Mouse (Mus musculus): ENCODE results near the gene D630023F18Rik. TPM values are rescaled to one million over a fixed set of nuclear protein-coding genes. Genes with fewer than 3 reads are reported as not detected.

D630023F18Rik gene
- polyA plus RNA-seq, 1 experiment: not detected

DNA sequence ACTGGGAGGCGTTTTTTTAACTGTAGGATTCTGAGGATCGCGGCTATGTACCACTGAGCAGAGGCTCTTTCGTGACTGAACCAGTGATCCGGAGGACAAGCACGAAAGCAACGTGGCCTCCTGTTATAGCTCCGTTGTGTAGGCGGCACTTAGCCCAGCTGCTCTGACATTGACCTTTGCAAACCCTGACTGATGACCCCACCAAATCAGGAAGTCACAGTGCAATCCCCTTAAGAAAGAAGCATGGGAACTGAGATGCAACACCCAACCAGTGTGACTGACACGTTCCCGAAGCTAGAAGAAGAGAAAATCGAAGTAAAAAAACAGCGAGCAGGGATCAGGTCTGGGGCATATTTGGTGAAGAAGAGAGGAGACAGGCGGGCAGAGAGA lies 10.2 kb downstream of the D630023F18Rik start:
- Histone ChIP-seq H3K4me3 (ENCODE audit: insufficient read depth, low read length) (no peak overlapping the region), H3K4me1 (ENCODE audit: control insufficient read depth, insufficient read depth, low read length) (no peaks in the 10 kb centered on the region), H3K27ac (ENCODE audit: insufficient read depth, low read length) (no peak overlapping the region)
- no peak for TF ChIP-seq POLR2A (IDR thresholded peaks at IDR 0.05; ENCODE audit: low read depth, low read length)
- no peak for TF ChIP-seq CTCF (IDR thresholded peaks at IDR 0.05; ENCODE audit: borderline replicate concordance, insufficient read depth, low read length)

DNA sequence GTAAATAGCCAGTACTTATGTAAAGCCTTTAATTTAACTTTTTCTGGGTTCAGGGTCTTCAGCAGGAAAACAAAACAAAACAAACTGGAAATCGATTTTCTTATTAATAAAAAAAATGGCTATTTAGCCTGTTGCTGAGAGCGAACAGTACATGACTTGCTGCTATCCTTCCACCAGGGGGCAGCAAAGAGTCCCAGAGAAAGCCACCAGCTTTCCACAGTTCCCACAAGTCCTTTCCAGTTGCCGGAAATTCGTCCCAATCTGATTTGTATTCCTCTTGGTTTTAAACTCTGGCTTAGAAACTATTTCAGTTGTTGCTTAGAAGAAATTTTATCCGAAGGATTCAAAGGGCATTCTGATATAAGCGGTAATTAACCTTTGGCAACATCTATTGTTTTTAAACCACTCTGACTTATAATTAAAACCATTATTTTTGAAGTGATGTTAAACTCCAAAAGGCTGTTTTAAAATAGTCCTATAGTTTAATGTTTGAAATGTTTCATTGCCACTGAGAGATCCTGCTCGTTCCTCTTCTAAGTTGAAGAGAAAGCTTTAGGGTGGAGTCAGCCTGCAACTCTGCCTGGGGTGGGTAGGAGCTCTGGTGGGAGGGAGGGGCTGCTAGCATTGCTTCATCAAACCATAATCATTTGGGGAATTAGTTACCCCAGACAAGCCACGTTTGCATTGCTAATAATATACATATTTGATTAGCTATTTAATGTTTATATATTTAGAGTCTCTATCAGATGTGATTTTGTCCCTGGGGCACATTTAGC lies 10.8 kb downstream of the D630023F18Rik start:
- H3K4me3 ChIP-seq (ENCODE audit: insufficient read depth, low read length): no peak overlapping the region
- H3K4me1 ChIP-seq (ENCODE audit: control insufficient read depth, insufficient read depth, low read length): no peaks in the 10 kb centered on the region
- TF ChIP-seq POLR2A (IDR thresholded peaks at IDR 0.05; ENCODE audit: low read depth, low read length): no peak
- TF ChIP-seq CTCF (IDR thresholded peaks at IDR 0.05; ENCODE audit: borderline replicate concordance, insufficient read depth, low read length): peak; percentile 52; the same call in 1 of the 2 replicates
- H3K27ac ChIP-seq (ENCODE audit: insufficient read depth, low read length): no peak overlapping the region

DNA sequence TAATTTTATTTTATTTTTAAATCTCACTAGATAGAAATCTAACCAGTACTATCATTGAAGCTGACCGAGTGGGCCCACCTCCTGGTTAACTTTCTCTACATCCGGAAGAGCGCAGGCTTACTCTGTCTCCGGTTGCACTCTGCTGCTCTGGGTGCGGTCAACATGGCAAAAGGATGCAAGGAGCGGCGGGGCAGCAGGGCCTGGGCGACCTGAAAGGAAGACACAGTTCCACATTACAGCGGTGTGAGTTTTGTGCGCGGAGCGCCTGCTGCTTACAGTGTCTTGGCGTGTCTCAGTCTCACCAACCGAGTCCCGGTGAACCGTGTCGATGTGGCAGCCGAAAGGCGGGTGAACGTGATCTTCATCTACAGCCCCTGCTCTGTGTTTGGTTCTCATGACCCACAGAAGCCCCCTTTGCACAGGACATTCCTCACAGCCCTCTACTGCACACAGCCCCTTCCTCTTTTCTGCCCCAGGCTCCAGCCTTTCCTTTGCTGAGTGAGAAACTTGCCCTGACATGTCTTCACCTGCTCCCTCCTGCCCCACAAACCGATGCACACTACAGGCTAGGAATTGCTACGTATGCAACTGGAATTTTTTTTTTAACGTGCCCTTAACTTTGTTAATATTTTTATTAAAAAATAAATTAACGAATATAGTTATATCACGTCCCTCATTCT lies 13.1 kb downstream of the D630023F18Rik start:
- no peak overlapping the region for H3K27ac ChIP-seq (ENCODE audit: insufficient read depth, low read length)
- TF ChIP-seq POLR2A (IDR thresholded peaks at IDR 0.05; ENCODE audit: low read depth, low read length): no peak
- TF ChIP-seq CTCF (IDR thresholded peaks at IDR 0.05; ENCODE audit: borderline replicate concordance, insufficient read depth, low read length): no peak
- H3K4me1 ChIP-seq (ENCODE audit: control insufficient read depth, insufficient read depth, low read length): no peaks in the 10 kb centered on the region
- no peak overlapping the region for H3K4me3 ChIP-seq (ENCODE audit: insufficient read depth, low read length)

DNA sequence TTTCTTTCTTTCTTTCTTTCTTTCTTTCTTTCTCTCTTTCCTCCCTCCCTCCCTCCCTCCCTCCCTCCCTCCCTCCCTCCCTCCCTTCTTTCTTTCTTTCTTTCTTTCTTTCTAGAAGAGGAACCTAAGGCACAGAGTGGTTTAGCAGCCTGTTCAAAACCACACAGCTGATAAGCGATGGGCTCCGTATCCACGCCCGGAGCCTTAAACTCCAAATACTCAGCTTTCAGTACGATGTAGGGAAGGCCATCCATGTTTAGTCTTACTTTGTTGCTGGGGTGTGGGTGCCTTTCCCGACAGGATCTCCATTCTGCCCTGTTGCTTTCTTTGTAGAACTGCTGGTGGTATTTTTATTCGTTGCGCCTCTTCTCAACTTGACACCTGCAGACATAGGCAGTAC lies 13.8 kb downstream of the D630023F18Rik start:
- H3K27ac ChIP-seq (ENCODE audit: insufficient read depth, low read length): no peak overlapping the region
- no peak for TF ChIP-seq CTCF (IDR thresholded peaks at IDR 0.05; ENCODE audit: borderline replicate concordance, insufficient read depth, low read length)
- no peak for TF ChIP-seq POLR2A (IDR thresholded peaks at IDR 0.05; ENCODE audit: low read depth, low read length)
- H3K4me1 ChIP-seq (ENCODE audit: control insufficient read depth, insufficient read depth, low read length): no peaks in the 10 kb centered on the region
- H3K4me3 ChIP-seq (ENCODE audit: insufficient read depth, low read length): no peak overlapping the region

DNA sequence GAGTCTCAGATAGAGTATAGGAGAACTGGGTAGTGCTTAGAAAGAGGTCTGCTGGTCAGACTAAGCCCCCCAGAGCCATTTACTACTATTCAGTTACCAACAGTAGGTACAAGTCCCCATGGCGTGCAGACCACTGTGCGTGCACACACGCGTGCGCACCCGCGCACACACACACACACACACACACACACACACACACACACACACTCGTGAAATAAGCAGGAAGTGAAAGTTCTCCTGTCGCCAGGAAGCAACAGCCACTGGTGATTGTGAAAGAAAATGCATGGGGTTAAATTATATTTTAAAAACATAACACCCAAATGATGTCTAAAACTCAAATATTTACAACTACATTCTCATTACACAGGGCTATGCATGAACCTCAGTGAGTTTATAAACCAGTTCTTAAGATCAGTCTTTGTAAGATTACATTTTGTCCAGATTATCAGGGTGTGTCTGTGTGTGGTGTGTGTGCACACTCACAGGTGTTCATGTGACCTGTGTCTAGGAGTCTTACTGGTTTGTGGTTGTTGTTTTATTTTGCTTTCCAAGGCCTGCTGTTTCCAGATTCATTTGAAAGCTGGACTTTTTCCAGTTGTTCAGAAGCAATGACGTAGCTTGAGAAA lies 15.2 kb downstream of the D630023F18Rik start:
- H3K4me1 ChIP-seq (ENCODE audit: control insufficient read depth, insufficient read depth, low read length): no peaks in the 10 kb centered on the region
- TF ChIP-seq POLR2A (IDR thresholded peaks at IDR 0.05; ENCODE audit: low read depth, low read length): no peak
- no peak for TF ChIP-seq CTCF (IDR thresholded peaks at IDR 0.05; ENCODE audit: borderline replicate concordance, insufficient read depth, low read length)
- no peak overlapping the region for H3K4me3 ChIP-seq (ENCODE audit: insufficient read depth, low read length)
- no peak overlapping the region for H3K27ac ChIP-seq (ENCODE audit: insufficient read depth, low read length)

DNA sequence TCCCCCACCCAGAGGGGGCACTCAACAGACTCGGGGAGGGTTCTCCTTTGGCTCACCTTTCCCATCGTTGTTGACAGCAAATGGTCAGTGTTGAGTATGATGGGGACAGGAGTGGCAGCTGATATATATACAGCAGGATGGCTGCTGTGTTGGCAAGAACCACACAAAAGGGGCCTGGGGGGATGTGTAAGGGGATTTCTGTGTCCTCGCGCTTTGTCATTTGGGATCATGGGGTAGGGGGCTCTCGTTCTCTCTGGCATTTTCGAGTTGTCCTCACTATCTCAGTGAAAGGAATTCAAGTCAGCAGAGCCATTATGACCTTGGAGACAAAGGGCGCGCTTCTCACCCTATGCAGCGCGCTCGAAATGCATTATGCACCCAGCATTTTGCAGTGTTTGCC lies 19.7 kb downstream of the D630023F18Rik start, which contains the start of gene Cryga:
TSS of gene Cryga (minus strand) at position 101 of the 400 bp plus-strand sequence.
- H3K27ac ChIP-seq (ENCODE audit: insufficient read depth, low read length): no peak within 1 kb of the TSS
- TF ChIP-seq POLR2A (IDR thresholded peaks at IDR 0.05; ENCODE audit: low read depth, low read length) (no peak), CTCF (IDR thresholded peaks at IDR 0.05; ENCODE audit: borderline replicate concordance, insufficient read depth, low read length) (no peak)
- H3K4me3 ChIP-seq (ENCODE audit: insufficient read depth, low read length): no peak within 1 kb of the TSS
- no peaks in the 10 kb centered on the region for H3K4me1 ChIP-seq (ENCODE audit: control insufficient read depth, insufficient read depth, low read length)

DNA sequence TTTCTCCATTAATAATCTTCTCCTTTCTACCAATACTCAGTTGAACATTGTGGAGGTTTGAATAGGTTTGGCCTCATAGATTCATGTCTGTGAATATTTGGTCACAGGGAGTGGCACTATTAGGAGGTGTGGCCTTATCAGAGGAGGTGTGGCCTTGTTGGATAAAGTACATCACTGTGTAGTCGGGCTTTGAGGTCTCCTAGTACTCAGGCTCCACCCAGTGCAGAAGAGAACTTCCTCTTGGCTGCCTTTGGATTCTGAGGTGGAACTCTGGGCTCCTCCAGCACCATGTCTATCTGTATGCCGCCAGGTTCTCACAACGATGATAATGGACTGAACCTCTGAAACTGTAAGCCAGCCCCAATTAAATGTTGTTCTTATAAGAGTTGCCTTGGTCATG lies 26.1 kb downstream of the D630023F18Rik start:
- no peaks in the 10 kb centered on the region for H3K4me1 ChIP-seq (ENCODE audit: control insufficient read depth, insufficient read depth, low read length)
- no peak for TF ChIP-seq CTCF (IDR thresholded peaks at IDR 0.05; ENCODE audit: borderline replicate concordance, insufficient read depth, low read length)
- no peak for TF ChIP-seq POLR2A (IDR thresholded peaks at IDR 0.05; ENCODE audit: low read depth, low read length)
- H3K4me3 ChIP-seq (ENCODE audit: insufficient read depth, low read length): no peak overlapping the region
- no peak overlapping the region for H3K27ac ChIP-seq (ENCODE audit: insufficient read depth, low read length)

DNA sequence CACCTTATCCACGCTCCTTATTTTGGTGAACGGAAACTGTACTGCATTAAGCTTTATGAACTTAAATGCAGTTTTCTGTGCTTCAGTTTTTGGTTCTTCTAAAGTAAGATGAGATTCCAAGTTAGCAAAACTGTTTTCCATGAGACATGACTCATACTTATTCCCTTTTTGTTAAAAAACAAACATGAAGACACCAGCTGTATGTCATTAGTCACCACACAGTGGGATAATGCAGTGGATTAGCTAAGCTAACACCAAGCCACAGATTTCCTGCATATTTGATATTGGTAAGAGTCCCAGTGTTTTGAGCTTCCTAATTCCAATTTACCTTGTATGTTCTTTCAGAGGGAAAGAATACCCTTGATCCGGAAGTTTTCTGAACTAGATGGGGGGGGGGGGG lies 31.4 kb downstream of the D630023F18Rik start:
- Histone ChIP-seq H3K4me3 (ENCODE audit: insufficient read depth, low read length) (no peak overlapping the region), H3K4me1 (ENCODE audit: control insufficient read depth, insufficient read depth, low read length) (no peaks in the 10 kb centered on the region), H3K27ac (ENCODE audit: insufficient read depth, low read length) (no peak overlapping the region)
- TF ChIP-seq CTCF (IDR thresholded peaks at IDR 0.05; ENCODE audit: borderline replicate concordance, insufficient read depth, low read length) (no peak), POLR2A (IDR thresholded peaks at IDR 0.05; ENCODE audit: low read depth, low read length) (no peak)

DNA sequence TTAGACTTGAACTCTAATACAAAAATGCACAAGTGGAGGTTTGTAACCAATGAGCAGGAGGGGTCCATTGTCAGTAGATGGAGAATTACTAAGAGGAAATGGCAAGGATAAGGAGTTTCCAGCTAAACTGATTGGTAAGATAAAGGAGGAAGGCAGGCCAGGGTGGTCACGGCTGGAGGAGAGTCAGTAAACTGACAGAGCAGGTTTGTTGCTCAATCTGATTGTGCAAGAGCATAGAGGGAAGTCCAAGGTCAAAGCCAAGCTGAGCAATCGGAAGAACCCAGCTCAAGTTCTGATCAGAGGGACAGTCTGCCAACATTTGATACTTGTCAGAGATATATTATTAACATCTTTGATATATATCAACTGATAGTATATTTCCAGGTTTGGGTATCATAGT lies 32.6 kb downstream of the D630023F18Rik start:
- no peaks in the 10 kb centered on the region for H3K4me1 ChIP-seq (ENCODE audit: control insufficient read depth, insufficient read depth, low read length)
- no peak for TF ChIP-seq CTCF (IDR thresholded peaks at IDR 0.05; ENCODE audit: borderline replicate concordance, insufficient read depth, low read length)
- TF ChIP-seq POLR2A (IDR thresholded peaks at IDR 0.05; ENCODE audit: low read depth, low read length): no peak
- no peak overlapping the region for H3K27ac ChIP-seq (ENCODE audit: insufficient read depth, low read length)
- no peak overlapping the region for H3K4me3 ChIP-seq (ENCODE audit: insufficient read depth, low read length)

All from embryonic fibroblast, embryonic 13.5 days (primary cell).